Mouse (Mus musculus) limb, embryonic 11.5 days (tissue): ENCODE measurements at regions not wholly inside any gene's neighbourhood (a gene's known extent, or its start where the extent isn't known, plus 50 kb on each side); places are given as distances from the start of the nearest gene placed in this dataset.
A peak's percentile ranks its signal among the peaks of the same experiment; 100 is the strongest.
"Not testable (repeated sequence)": the region's sequence is repeated elsewhere in the genome, so short reads cannot be mapped to it uniquely, and the experiment has no call there.

Source experiments
- ATAC-seq: fragments of 200-750 bp; cut with Nextera tagmentation; 2 replicates; pipeline ENCODE4 v1.8.0; 2017; ENCODE audit warnings: low read depth; ENCODE audit not compliant: insufficient number of reproducible peaks, low FRiP score, low TSS enrichment
- DNase-seq: peaks from one replicate; pipeline ENCODE4 v3.0.0-alpha.2; 2015; ENCODE audit warnings: low spot score
- H3K27ac ChIP-seq: fragments of 300-500 bp; sonication (generic); replicated peaks from 2 replicates; pipeline ENCODE4 v1.5.1; 2014; ENCODE audit warnings: low read depth, mild to moderate bottlenecking, low read length
- H3K27me3 ChIP-seq: fragments of 300-500 bp; sonication (generic); 2 replicates; pipeline ENCODE4 v1.6.1; 2014; ENCODE audit warnings: mild to moderate bottlenecking, low read length, mixed read lengths; ENCODE audit not compliant: control insufficient read depth, insufficient read depth
- H3K36me3 ChIP-seq: fragments of 300-500 bp; sonication (generic); 2 replicates; pipeline ENCODE4 v1.6.1; 2014; ENCODE audit warnings: mild to moderate bottlenecking, low read length, moderate library complexity, mixed read lengths; ENCODE audit not compliant: control insufficient read depth, insufficient read depth
- H3K4me1 ChIP-seq: fragments of 300-500 bp; sonication (generic); 2 replicates; pipeline ENCODE4 v1.6.1; 2014; ENCODE audit warnings: low read length, mixed read lengths; ENCODE audit not compliant: control insufficient read depth, insufficient read depth
- H3K4me2 ChIP-seq: fragments of 300-500 bp; sonication (generic); 2 replicates; pipeline ENCODE4 v1.6.1; 2014; ENCODE audit warnings: low read depth, mild to moderate bottlenecking, moderate library complexity; ENCODE audit not compliant: severe bottlenecking
- H3K4me3 ChIP-seq: fragments of 300-500 bp; sonication (generic); 2 replicates; pipeline ENCODE4 v1.5.1; 2014; ENCODE audit warnings: low read depth, low read length
- H3K9ac ChIP-seq: fragments of 300-500 bp; sonication (generic); 2 replicates; pipeline ENCODE4 v1.6.1; 2014; ENCODE audit warnings: mild to moderate bottlenecking, low read length
- H3K9me3 ChIP-seq: fragments of 300-500 bp; sonication (generic); 2 replicates; pipeline ENCODE4 v1.6.1; 2016; ENCODE audit warnings: low read length; ENCODE audit not compliant: control insufficient read depth
- WGBS: fragments of 180-500 bp; shearing (Covaris S2); extraction: QIAGEN DNeasy Blood & Tissue Kit; methylation state at CpG from one replicate; pipeline ENCODE4 v1.1.7; 2014; 5-methylcytosine and 5-hydroxymethylcytosine counted together

DNA sequence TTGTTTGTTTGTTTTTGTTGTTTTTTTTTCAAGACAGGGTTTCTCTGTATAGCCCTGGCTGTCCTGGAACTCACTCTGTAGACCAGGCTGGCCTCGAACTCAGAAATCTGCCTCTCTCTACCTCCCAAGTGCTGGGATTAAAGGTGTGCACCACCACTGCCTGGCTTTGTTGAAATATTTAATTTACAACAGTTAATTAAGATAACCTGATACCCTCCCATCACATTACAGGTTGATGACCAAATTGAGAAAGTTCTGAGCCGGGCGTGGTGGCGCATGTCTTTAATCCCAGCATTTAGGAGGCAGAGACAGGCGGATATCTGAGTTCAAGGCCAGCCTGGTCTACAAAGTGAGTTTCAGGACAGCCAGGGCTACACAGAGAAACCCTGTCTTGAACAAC is 81.5 kb upstream of the Otx2 start:
- not testable (repeated sequence) for H3K27me3 ChIP-seq, DNase-seq, H3K36me3 ChIP-seq, H3K4me3 ChIP-seq, H3K4me2 ChIP-seq, ATAC-seq, H3K4me1 ChIP-seq, H3K27ac ChIP-seq, H3K9ac ChIP-seq, H3K9me3 ChIP-seq
- WGBS = 93% methylated on average over 5 of the region's 5 CpGs

DNA sequence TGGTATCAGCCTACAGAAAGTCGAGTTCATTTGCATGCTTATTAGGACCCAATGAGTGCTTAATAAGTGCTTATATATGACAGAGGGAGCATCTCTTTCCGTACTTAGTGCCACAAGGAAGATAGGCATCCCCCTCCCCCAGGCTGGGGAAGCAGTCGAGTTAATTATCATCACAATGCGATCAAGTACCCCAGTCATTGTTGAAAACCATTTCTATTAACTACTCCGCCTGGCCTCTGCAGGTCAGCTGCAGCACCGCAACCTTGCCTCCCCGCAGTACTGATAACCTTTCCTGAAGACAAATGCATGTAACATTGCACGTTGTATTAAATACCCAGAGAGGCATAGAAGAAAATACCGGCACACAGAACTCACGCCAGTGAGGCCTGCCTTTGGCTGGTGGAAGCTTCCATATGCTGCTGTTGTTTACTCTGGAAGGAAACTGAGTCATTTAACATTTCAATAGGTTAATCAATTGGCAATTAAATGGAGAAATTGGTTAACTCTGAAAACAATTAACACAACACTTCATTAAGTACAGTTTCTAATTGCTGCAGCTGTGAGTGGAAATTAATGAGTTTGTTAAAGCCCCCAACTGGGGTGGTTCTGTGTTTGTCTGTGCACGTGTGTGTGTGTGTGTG is 80.6 kb upstream of the Otx2 start:
- Histone ChIP-seq H3K9ac (no peak overlapping the region), H3K4me2 (no peak overlapping the region), H3K27ac (no peak overlapping the region), H3K9me3 (no peaks in the 10 kb centered on the region), H3K27me3 (no peaks in the 10 kb centered on the region), H3K36me3 (no peaks in the 10 kb centered on the region), H3K4me1 (peaks cover 6% of the 10 kb centered on the region; the same call in 1 of the 2 replicates), H3K4me3 (no peak overlapping the region)
- ATAC-seq (no peak), DNase-seq (no peak)
- WGBS = 12% methylated on average over 11 of the region's 11 CpGs

DNA sequence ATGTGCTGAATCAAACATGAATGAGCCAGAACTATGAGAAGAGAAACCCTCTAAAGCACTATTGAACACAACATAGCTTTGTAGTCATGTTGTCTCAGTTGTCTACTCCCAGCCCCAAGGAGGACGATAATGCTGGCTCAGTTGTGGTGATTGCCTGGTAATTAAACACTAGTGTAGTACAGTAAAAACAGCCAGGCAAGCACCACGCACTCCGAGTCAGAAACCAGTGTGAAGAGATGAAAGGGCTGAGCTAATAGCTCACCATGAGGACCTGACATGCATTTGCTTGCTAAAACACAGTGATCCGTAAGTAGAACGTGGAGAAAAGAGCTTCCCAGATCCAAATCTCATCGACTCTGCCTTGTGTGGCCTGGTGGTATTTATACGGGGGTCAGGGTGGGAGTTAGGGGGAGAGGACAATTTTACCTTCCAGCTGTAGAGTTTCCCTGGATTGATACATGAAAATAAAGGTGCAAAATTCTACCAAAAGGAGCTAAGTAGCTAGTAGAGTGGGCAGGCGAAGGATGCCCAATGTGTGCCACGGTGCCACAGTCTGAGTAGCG is 80.0 kb upstream of the Otx2 start:
- Histone ChIP-seq H3K27ac (no peak overlapping the region), H3K36me3 (no peaks in the 10 kb centered on the region), H3K9me3 (no peaks in the 10 kb centered on the region), H3K4me2 (no peak overlapping the region), H3K4me1 (peaks cover 6% of the 10 kb centered on the region; the same call in 1 of the 2 replicates), H3K9ac (no peak overlapping the region), H3K4me3 (no peak overlapping the region), H3K27me3 (no peaks in the 10 kb centered on the region)
- no peak for ATAC-seq
- DNase-seq = peak; percentile 34
- WGBS = 17% methylated on average over 10 of the region's 10 CpGs

DNA sequence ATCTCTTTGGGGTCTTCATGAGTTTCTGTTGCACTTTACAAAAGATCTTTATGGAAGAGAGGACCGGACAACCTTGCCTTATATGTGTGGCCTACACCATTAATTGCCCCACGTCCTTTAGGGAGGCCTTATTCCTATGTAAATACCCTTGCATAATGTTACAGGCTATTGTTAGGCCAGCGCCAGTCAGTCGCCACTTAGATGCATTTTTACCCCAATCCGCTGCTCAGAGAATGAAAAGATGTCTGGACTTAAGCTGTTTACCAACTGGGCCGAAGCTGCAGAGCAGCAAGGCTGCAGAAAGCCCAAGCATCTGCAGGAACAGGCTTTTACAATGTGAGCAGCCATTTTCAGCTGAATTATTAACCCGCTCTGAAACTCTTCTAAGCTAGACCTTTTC is 79.5 kb upstream of the Otx2 start:
- H3K4me3 ChIP-seq = no peak overlapping the region
- no peak overlapping the region for H3K9ac ChIP-seq
- H3K27ac ChIP-seq = no peak overlapping the region
- no peaks in the 10 kb centered on the region for H3K9me3 ChIP-seq
- ATAC-seq (no peak), DNase-seq (peak; percentile 28)
- H3K27me3 ChIP-seq = no peaks in the 10 kb centered on the region
- H3K36me3 ChIP-seq = no peaks in the 10 kb centered on the region
- H3K4me2 ChIP-seq = no peak overlapping the region
- 34% methylated on average over 7 of the region's 7 CpGs for WGBS
- H3K4me1 ChIP-seq = peaks cover 6% of the 10 kb centered on the region; the same call in 1 of the 2 replicates

GRCm38 (mm10) chr14:48752579-48752905 is 78.9 kb upstream of the Otx2 start:
- Histone ChIP-seq H3K9ac (no peak overlapping the region), H3K4me1 (peaks cover 6% of the 10 kb centered on the region; the same call in 1 of the 2 replicates), H3K4me3 (no peak overlapping the region), H3K27ac (no peak overlapping the region), H3K36me3 (no peaks in the 10 kb centered on the region), H3K9me3 (no peaks in the 10 kb centered on the region), H3K27me3 (no peaks in the 10 kb centered on the region), H3K4me2 (no peak overlapping the region)
- WGBS = 33% methylated on average over 8 of the region's 8 CpGs
- DNase-seq = no peak
- no peak for ATAC-seq

DNA sequence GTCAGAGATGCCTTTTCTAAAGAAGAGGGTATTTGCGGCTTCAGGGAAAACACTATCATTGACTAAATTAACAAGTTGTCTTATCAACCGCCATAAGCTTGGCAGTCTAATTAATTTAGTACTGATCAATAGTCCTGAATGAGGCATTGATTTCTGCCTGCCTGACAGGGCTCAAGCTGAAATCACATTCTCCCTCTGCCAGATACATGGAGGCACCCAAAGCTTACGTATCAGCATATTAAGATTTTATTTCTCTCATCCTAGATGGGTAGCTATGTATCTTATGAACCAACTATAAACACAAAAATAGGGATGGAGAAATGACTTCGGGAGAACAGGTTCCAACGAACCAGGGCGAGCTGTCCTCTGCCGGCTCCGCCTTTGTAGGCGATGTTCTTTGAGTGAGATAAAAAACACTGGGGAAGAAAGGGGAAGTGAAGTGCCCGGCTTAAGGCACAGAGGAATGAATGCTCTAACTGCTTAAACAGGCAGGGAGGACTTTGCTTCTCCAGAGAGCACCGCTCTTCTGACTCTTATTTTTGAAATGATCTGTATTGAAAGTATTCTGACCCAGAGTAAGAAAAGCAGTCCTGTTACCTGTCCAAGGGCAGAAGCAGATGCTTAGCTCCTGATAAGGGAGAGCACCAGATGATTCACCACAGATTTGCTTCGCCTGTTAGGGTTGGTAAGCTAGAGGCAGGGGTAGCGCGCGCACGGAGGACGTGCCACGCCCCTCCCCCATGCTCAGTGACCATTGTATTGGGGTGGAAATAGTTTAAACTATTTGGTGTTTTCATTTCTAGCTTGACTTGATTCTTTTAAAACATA is 78.3 kb upstream of the Otx2 start:
- peak; percentile 35 for DNase-seq
- H3K4me3 ChIP-seq = no peak overlapping the region
- WGBS = 22% methylated on average over 18 of the region's 18 CpGs
- ATAC-seq = no peak
- H3K4me1 ChIP-seq = peaks cover 6% of the 10 kb centered on the region; the same call in 1 of the 2 replicates
- H3K36me3 ChIP-seq = no peaks in the 10 kb centered on the region
- 0 out of 2 replicates have a peak overlapping the region, but pooled peaks have one; percentile 4 for H3K4me2 ChIP-seq
- H3K9ac ChIP-seq = no peak overlapping the region
- H3K27me3 ChIP-seq = no peaks in the 10 kb centered on the region
- no peak overlapping the region for H3K27ac ChIP-seq
- H3K9me3 ChIP-seq = no peaks in the 10 kb centered on the region

GRCm38 (mm10) chr14:48750994-48751393 is 77.4 kb upstream of the Otx2 start:
- ATAC-seq = no peak
- no peak overlapping the region for H3K4me3 ChIP-seq
- H3K9me3 ChIP-seq = no peaks in the 10 kb centered on the region
- H3K36me3 ChIP-seq = no peaks in the 10 kb centered on the region
- H3K9ac ChIP-seq = no peak overlapping the region
- H3K4me2 ChIP-seq = no peak overlapping the region
- H3K27ac ChIP-seq = no peak overlapping the region
- WGBS = 31% methylated on average over 6 of the region's 6 CpGs
- peak; percentile 30 for DNase-seq
- H3K4me1 ChIP-seq = peaks cover 6% of the 10 kb centered on the region; the same call in 1 of the 2 replicates
- H3K27me3 ChIP-seq = no peaks in the 10 kb centered on the region

- no peak for DNase-seq
- ATAC-seq = no peak
- no peak overlapping the region for H3K27ac ChIP-seq
- no peak overlapping the region for H3K4me3 ChIP-seq
- H3K9ac ChIP-seq = no peak overlapping the region
- no peaks in the 10 kb centered on the region for H3K36me3 ChIP-seq
- no peak overlapping the region for H3K4me2 ChIP-seq
- H3K27me3 ChIP-seq = no peaks in the 10 kb centered on the region
- H3K4me1 ChIP-seq = peaks cover 2% of the 10 kb centered on the region; the same call in 1 of the 2 replicates
- 92% methylated on average over 12 of the region's 12 CpGs for WGBS
- H3K9me3 ChIP-seq = no peaks in the 10 kb centered on the region
These were observed 75.4 kb upstream of the Otx2 start for GRCm38 (mm10) chr14:48748976-48749375.
